9 mouse cellular contexts compared by ENCODE assay signal in the genomic region with DNA sequence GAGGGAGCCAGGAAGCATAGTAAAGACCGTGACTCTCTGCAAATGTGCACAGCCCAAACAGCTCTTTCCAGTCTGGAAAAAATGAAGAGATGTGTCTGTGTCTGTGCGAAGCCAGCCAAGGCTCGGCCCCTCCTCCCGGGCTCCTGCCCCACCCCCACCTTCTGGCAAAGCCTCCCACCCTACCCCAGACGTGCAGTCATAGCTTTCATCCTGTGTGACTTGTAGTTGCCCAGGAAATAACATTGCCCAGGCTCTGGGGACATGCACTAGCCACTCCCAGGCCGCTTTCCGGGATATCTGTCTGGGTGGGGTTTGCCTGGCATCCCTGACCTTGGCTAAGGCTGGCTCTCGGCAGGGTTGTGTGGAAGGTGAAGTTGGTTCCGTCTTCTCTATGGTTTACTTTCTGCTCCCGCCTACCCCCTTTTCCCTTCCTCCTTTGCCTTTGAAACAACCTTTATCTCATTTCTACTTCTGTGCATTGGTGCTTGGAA. TPM values are rescaled to one million over a fixed set of nuclear protein-coding genes. Genes with fewer than 3 reads are reported as not detected.
A peak's percentile ranks its signal among the peaks of the same experiment; 100 is the strongest.
DNase-seq lines count a peak whose midpoint lies in the region; ATAC-seq and TF ChIP-seq lines count a peak whose summit lies in the region.
"Had no signal": no experiment of that assay in that cellular context is flagged by ENCODE, and none has a peak within 500 bp of the region (broad histone marks: within the 10 kb centered on the region; RNA-seq: fewer than 3 reads in every experiment).

No protein-coding gene starts in this region.

- H3K27me3 ChIP-seq in embryonic facial prominence, embryonic 14.5 days (replicated peaks; ENCODE audit: control insufficient read depth, insufficient read depth, low read length) = no peaks in the 10 kb centered on the region
- H3K27me3 ChIP-seq in hindbrain, embryonic 11.5 days (ENCODE audit: control insufficient read depth, insufficient read depth, low read length) = no peaks in the 10 kb centered on the region
- no peaks in the 10 kb centered on the region for H3K27me3 ChIP-seq in lung, embryonic 15.5 days
- H3K27me3 ChIP-seq in stomach, embryonic 14.5 days (ENCODE audit: control insufficient read depth, insufficient read depth, low read length) = no peaks in the 10 kb centered on the region

- no peaks in the 10 kb centered on the region for H3K9me3 ChIP-seq in embryonic facial prominence, embryonic 14.5 days (ENCODE audit: control insufficient read depth, low read length)
- no peaks in the 10 kb centered on the region for H3K9me3 ChIP-seq in hindbrain, embryonic 11.5 days (ENCODE audit: control insufficient read depth, low read length)
- H3K9me3 ChIP-seq in lung, embryonic 15.5 days = no peaks in the 10 kb centered on the region
- H3K9me3 ChIP-seq in stomach, embryonic 14.5 days (ENCODE audit: control insufficient read depth, low read depth, low read length) = no peaks in the 10 kb centered on the region

- no peaks in the 10 kb centered on the region for H3K36me3 ChIP-seq in embryonic facial prominence, embryonic 14.5 days (ENCODE audit: control insufficient read depth, insufficient read depth, low read length)
- H3K36me3 ChIP-seq in hindbrain, embryonic 11.5 days (ENCODE audit: control insufficient read depth, insufficient read depth, low read length) = no peaks in the 10 kb centered on the region
- H3K36me3 ChIP-seq in lung, embryonic 15.5 days = no peaks in the 10 kb centered on the region
- no peaks in the 10 kb centered on the region; the same call in 1 of the 2 replicates for H3K36me3 ChIP-seq in stomach, embryonic 14.5 days (ENCODE audit: control insufficient read depth, insufficient read depth, low read length)

- peaks cover 24% of the 10 kb centered on the region for H3K4me1 ChIP-seq in embryonic facial prominence, embryonic 14.5 days (ENCODE audit: control insufficient read depth, insufficient read depth, low read length)
- H3K4me1 ChIP-seq in hindbrain, embryonic 11.5 days (replicated peaks; ENCODE audit: control insufficient read depth, insufficient read depth, low read length) = peaks cover 10% of the 10 kb centered on the region; the same call in 1 of the 2 replicates
- H3K4me1 ChIP-seq in lung, embryonic 15.5 days = peaks cover 17% of the 10 kb centered on the region
- peaks cover 13% of the 10 kb centered on the region for H3K4me1 ChIP-seq in stomach, embryonic 14.5 days (ENCODE audit: control insufficient read depth, insufficient read depth, low read length)

- WGBS in embryonic facial prominence, embryonic 14.5 days = 11% methylated on average over 10 of the region's 10 CpGs
- 12% methylated on average over 10 of the region's 10 CpGs for WGBS in hindbrain, embryonic 11.5 days
- 7% methylated on average over 10 of the region's 10 CpGs for WGBS in lung, embryonic 15.5 days
- 16% methylated on average over 10 of the region's 10 CpGs for WGBS in stomach, embryonic 14.5 days

- peak overlapping the region; percentile 31 for H3K4me2 ChIP-seq in embryonic facial prominence, embryonic 14.5 days (ENCODE audit: low read depth, low read length)
- no peak overlapping the region for H3K4me2 ChIP-seq in hindbrain, embryonic 11.5 days (replicated peaks; ENCODE audit: low read depth, low read length)
- peak overlapping the region; percentile 35 for H3K4me2 ChIP-seq in lung, embryonic 15.5 days
- H3K4me2 ChIP-seq in stomach, embryonic 14.5 days (replicated peaks; ENCODE audit: low read depth, low read length) = peak overlapping the region; percentile 31; the same call in 1 of the 2 replicates

- TF ChIP-seq CTCF in gastrocnemius, adult 2 months (IDR thresholded peaks at IDR 0.05) = no peak

- peak overlapping the region; percentile 1; the same call in 1 of the 2 replicates for H3K4me3 ChIP-seq in gastrocnemius, adult 2 months
- 0 out of 2 replicates have a peak overlapping the region, but pooled peaks have one; percentile 1 for H3K4me3 ChIP-seq in embryonic facial prominence, embryonic 14.5 days (ENCODE audit: low read depth, low read length)
- H3K4me3 ChIP-seq in hindbrain, embryonic 11.5 days (ENCODE audit: low read depth, low read length) = no peak overlapping the region
- H3K4me3 ChIP-seq in lung, embryonic 15.5 days = no peak overlapping the region
- H3K4me3 ChIP-seq in stomach, embryonic 14.5 days (ENCODE audit: low read depth, low read length) = no peak overlapping the region

- H3K9ac ChIP-seq in embryonic facial prominence, embryonic 14.5 days (ENCODE audit: low read depth, low read length) = 0 out of 2 replicates have a peak overlapping the region, but pooled peaks have one; percentile 38
- no peak overlapping the region for H3K9ac ChIP-seq in hindbrain, embryonic 11.5 days (ENCODE audit: low read depth, low read length)
- H3K9ac ChIP-seq in lung, embryonic 15.5 days = no peak overlapping the region
- H3K9ac ChIP-seq in stomach, embryonic 14.5 days (replicated peaks; ENCODE audit: low read depth, low read length) = no peak overlapping the region

- DNase-seq in gastrocnemius, adult 2 months = peak; percentile 49
- DNase-seq in gastrocnemius, postnatal 25 days = no peak
- DNase-seq in embryonic facial prominence, embryonic 14.5 days (ENCODE audit: low spot score) = peak; percentile 85
- peak; percentile 61 for DNase-seq in hindbrain, embryonic 11.5 days (ENCODE audit: low spot score)
- DNase-seq in left cerebral cortex, postnatal 36 days (ENCODE audit: low spot score in 2 of 2) = no peak
- DNase-seq in testis, postnatal 14 days (ENCODE audit: low spot score) = no peak

- ATAC-seq in embryonic facial prominence, embryonic 14.5 days (ENCODE audit: low read depth) = peak; percentile 89
- ATAC-seq in hindbrain, embryonic 11.5 days (ENCODE audit: low FRiP score) = peak; percentile 85
- peak; percentile 79; the same call in 1 of the 2 replicates for ATAC-seq in lung, embryonic 15.5 days (ENCODE audit: borderline replicate concordance, extremely low read depth, low FRiP score, low TSS enrichment)
- peak; percentile 78 for ATAC-seq in stomach, embryonic 14.5 days (ENCODE audit: insufficient number of reproducible peaks, insufficient read depth, low FRiP score, low read depth)

- intact Hi-C loops in gastrocnemius, adult 2 months (cut with DNase I) = no loop called here
- intact Hi-C loops in left cerebral cortex, postnatal 36 days (cut with DNase I) = no loop called here

- peak overlapping the region; percentile 48 for H3K27ac ChIP-seq in gastrocnemius, adult 2 months
- peak overlapping the region; percentile 85 for H3K27ac ChIP-seq in embryonic facial prominence, embryonic 14.5 days (replicated peaks; ENCODE audit: low read depth, low read length)
- peak overlapping the region; percentile 53 for H3K27ac ChIP-seq in hindbrain, embryonic 11.5 days (ENCODE audit: low read depth, low read length)
- peak overlapping the region; percentile 61 for H3K27ac ChIP-seq in lung, embryonic 15.5 days
- peak overlapping the region; percentile 74; the same call in 1 of the 2 replicates for H3K27ac ChIP-seq in stomach, embryonic 14.5 days (ENCODE audit: low read length)

RNA-seq across cellular contexts. Expression of a gene that starts 26.6 kb away (rescaled TPM):
- 10 to 100 TPM; 47.2 to 49.5 TPM for total RNA-seq in gastrocnemius, adult 2 months (2021)
- total RNA-seq in gastrocnemius, postnatal 25 days (2021) = 10 to 100 TPM; 38.8 to 72.8 TPM
- 114 and 123 TPM in 2 replicates for polyA plus RNA-seq in embryonic facial prominence, embryonic 14.5 days (2014; fragmentation: Nextera tagmentation; extraction: Ambion mirVana)
- 51.2 and 72.5 TPM in 2 replicates for polyA plus RNA-seq in hindbrain, embryonic 11.5 days (2014; fragmentation: Nextera tagmentation; extraction: Ambion mirVana)
- 73.3 and 81.9 TPM in 2 replicates for polyA plus RNA-seq in lung, embryonic 15.5 days (2015; fragmentation: Nextera tagmentation; extraction: Ambion mirVana)
- polyA plus RNA-seq in stomach, embryonic 14.5 days (2014; fragmentation: Nextera tagmentation; extraction: Ambion mirVana) = 112 and 116 TPM in 2 replicates
- total RNA-seq in left cerebral cortex, postnatal 36 days (2021) = 100 to 1,000 TPM; 183 to 217 TPM

RNA-seq across cellular contexts. Expression of a gene that starts 37.5 kb away (rescaled TPM):
- total RNA-seq in gastrocnemius, adult 2 months (2021) = not detected
- not detected for total RNA-seq in gastrocnemius, postnatal 25 days (2021)
- polyA plus RNA-seq in embryonic facial prominence, embryonic 14.5 days (2014; fragmentation: Nextera tagmentation; extraction: Ambion mirVana) = 1.8 TPM in 1 of 2 replicates, not detected in the other
- 0.25 and 0.59 TPM in 2 replicates for polyA plus RNA-seq in hindbrain, embryonic 11.5 days (2014; fragmentation: Nextera tagmentation; extraction: Ambion mirVana)
- 0.15 and 0.33 TPM in 2 replicates for polyA plus RNA-seq in lung, embryonic 15.5 days (2015; fragmentation: Nextera tagmentation; extraction: Ambion mirVana)
- not detected in 2 replicates for polyA plus RNA-seq in stomach, embryonic 14.5 days (2014; fragmentation: Nextera tagmentation; extraction: Ambion mirVana)
- 1 to 10 TPM; 1.4 TPM for total RNA-seq in left cerebral cortex, postnatal 36 days (2021)
- total RNA-seq: gastrocnemius, postnatal 4 days had no signal

Comparison
In these comparisons a context has a peak if more than half of its experiments do, and no peak if none do; other contexts are left out.
1. DNase-seq: peak in gastrocnemius, adult 2 months (single experiment), embryonic facial prominence, embryonic 14.5 days (single experiment) and hindbrain, embryonic 11.5 days (single experiment); none in gastrocnemius, postnatal 25 days (single experiment), left cerebral cortex, postnatal 36 days (0 of 2) and testis, postnatal 14 days (single experiment).
2. H3K4me3 ChIP-seq: peak in gastrocnemius, adult 2 months (single experiment) and embryonic facial prominence, embryonic 14.5 days (single experiment); none in hindbrain, embryonic 11.5 days (single experiment), lung, embryonic 15.5 days (single experiment) and stomach, embryonic 14.5 days (single experiment).
3. Peak in every context shown above with its lines, with median percentiles within 50 percentile points of each other: H3K27ac ChIP-seq and ATAC-seq.